Mouse (Mus musculus) megakaryocyte, adult 5-6 weeks (primary cell): ENCODE data around the gene Pknox1. TPM values are rescaled to one million over a fixed set of nuclear protein-coding genes. Genes with fewer than 3 reads are reported as not detected.

Experiments used
- ATAC-seq: 2 replicates; pipeline ENCODE4 v1.8.0; 2016; ENCODE audit warnings: mild to moderate bottlenecking, inconsistent platforms; ENCODE audit not compliant: poor library complexity, severe bottlenecking
- total RNA-seq, 2 experiments: library from RNA; stranded (forward) in 1 of 2; stranded (reverse) in 1 of 2; fragments of 153-499, 151-499 nt in 1 of 2; fragments of 221-1000, 200-1000 nt in 1 of 2; gene quantifications; 2 replicates each; pipeline versions ENCODE4 v1.2.3 to v1.2.4; 2015 to 2017

The Pknox1 gene
- total RNA-seq, 2 experiments from 2014 or later = 20.8 to 24.7 TPM

- no peak for ATAC-seq
These were observed 78.4 kb downstream of the Pknox1 start for GRCm38 (mm10) chr17:31642913-31643312.

GRCm38 (mm10) chr17:31646199-31647002, 81.9 kb downstream of the Pknox1 start:
- no peak for ATAC-seq

- ATAC-seq = no peak
These were observed 87.6 kb downstream of the Pknox1 start for GRCm38 (mm10) chr17:31652152-31652551.

- ATAC-seq = no peak
These were observed 88.7 kb downstream of the Pknox1 start for GRCm38 (mm10) chr17:31653277-31653676.

GRCm38 (mm10) chr17:31655366-31655765, 90.8 kb downstream of the Pknox1 start:
- ATAC-seq = no peak

- no peak for ATAC-seq
These were observed 92.1 kb downstream of the Pknox1 start for GRCm38 (mm10) chr17:31656682-31657081.

Other genes starting within 250 kb of the Pknox1 start
- not detected in 2 replicates for gene Pde9a, start 178.5 kb upstream of the Pknox1 start, total RNA-seq (2015)
- 0.29 TPM in 1 of 2 replicates, not detected in the other for gene Pde9a, start 178.5 kb upstream of the Pknox1 start, total RNA-seq (2017)
- 2.8 and 3.4 TPM in 2 replicates for gene Wdr4, start 44.8 kb upstream of the Pknox1 start, total RNA-seq (2015)
- 3.7 and 7.3 TPM in 2 replicates for gene Wdr4, start 44.8 kb upstream of the Pknox1 start, total RNA-seq (2017)
- gene Ndufv3, start 44.6 kb upstream of the Pknox1 start, total RNA-seq (2015) = 92.8 and 95.7 TPM in 2 replicates
- 215 and 217 TPM in 2 replicates for gene Ndufv3, start 44.6 kb upstream of the Pknox1 start, total RNA-seq (2017)
- gene Cbs, start 72.5 kb downstream of the Pknox1 start, total RNA-seq (2015) = not detected in 2 replicates
- not detected in 2 replicates for gene Cbs, start 72.5 kb downstream of the Pknox1 start, total RNA-seq (2017)
- 36.2 and 37.7 TPM in 2 replicates for gene U2af1, start 94.2 kb downstream of the Pknox1 start, total RNA-seq (2015)
- gene U2af1, start 94.2 kb downstream of the Pknox1 start, total RNA-seq (2017) = 119 and 145 TPM in 2 replicates
- gene Cryaa, start 113.1 kb downstream of the Pknox1 start, total RNA-seq (2015) = not detected in 2 replicates
- not detected in 2 replicates for gene Cryaa, start 113.1 kb downstream of the Pknox1 start, total RNA-seq (2017)